Mouse (Mus musculus) limb, embryonic 13.5 days (tissue): ENCODE measurements around the gene Rufy1. TPM values are rescaled to one million over a fixed set of nuclear protein-coding genes. Genes with fewer than 3 reads are reported as not detected.
A peak's percentile ranks its signal among the peaks of the same experiment; 100 is the strongest.

Source experiments
- ATAC-seq: fragments of 200-750 bp; cut with Nextera tagmentation; 2 replicates; pipeline ENCODE4 v1.8.0; 2017; ENCODE audit warnings: low read depth, moderate number of reproducible peaks, moderate TSS enrichment; ENCODE audit not compliant: low FRiP score
- H3K27ac ChIP-seq: fragments of 300-500 bp; sonication (generic); 2 replicates; pipeline ENCODE4 v1.5.1; 2015; ENCODE audit warnings: inconsistent platforms, mild to moderate bottlenecking, moderate library complexity
- H3K27me3 ChIP-seq: fragments of 300-500 bp; sonication (generic); 2 replicates; pipeline ENCODE4 v1.6.1; 2015; ENCODE audit warnings: mild to moderate bottlenecking, inconsistent platforms
- H3K36me3 ChIP-seq: fragments of 300-500 bp; sonication (generic); 2 replicates; pipeline ENCODE4 v1.6.1; 2015; ENCODE audit warnings: inconsistent platforms, mild to moderate bottlenecking, moderate library complexity
- H3K4me1 ChIP-seq: fragments of 300-500 bp; sonication (generic); 2 replicates; pipeline ENCODE4 v1.6.1; 2015; ENCODE audit warnings: inconsistent platforms
- H3K4me2 ChIP-seq: fragments of 300-500 bp; sonication (generic); replicated peaks from 2 replicates; pipeline ENCODE4 v1.6.1; 2015; ENCODE audit warnings: inconsistent platforms, mild to moderate bottlenecking, moderate library complexity
- H3K4me3 ChIP-seq: fragments of 300-500 bp; sonication (generic); 2 replicates; pipeline ENCODE4 v1.5.1; 2015; ENCODE audit warnings: moderate library complexity, mild to moderate bottlenecking, inconsistent platforms
- H3K9ac ChIP-seq: fragments of 300-500 bp; sonication (generic); 2 replicates; pipeline ENCODE4 v1.6.1; 2015; ENCODE audit warnings: mild to moderate bottlenecking, inconsistent platforms
- H3K9me3 ChIP-seq: fragments of 300-500 bp; sonication (generic); 2 replicates; pipeline ENCODE4 v1.6.1; 2016; ENCODE audit warnings: inconsistent platforms
- WGBS: fragments of 180-500 bp; shearing (Covaris S2); methylation state at CpG from one replicate; pipeline ENCODE4 v1.1.7; 2015; 5-methylcytosine and 5-hydroxymethylcytosine counted together
- polyA plus RNA-seq: library from polyadenylated mRNA; unstranded; fragments of >200 nt; fragmentation: Nextera tagmentation; extraction: Ambion mirVana; gene quantifications from 2 replicates; pipeline ENCODE4 v1.2.1, GENCODE M21; 2015

Rufy1 gene
- polyA plus RNA-seq, 1 experiment from 2014 or later = 27.9 TPM

GRCm38 (mm10) chr11:50389616-50390015, 41.3 kb downstream of the Rufy1 start:
- peak; percentile 34; the same call in 1 of the 2 replicates for ATAC-seq
- Histone ChIP-seq H3K36me3 (peaks cover 88% of the 10 kb centered on the region), H3K9me3 (no peaks in the 10 kb centered on the region), H3K27me3 (no peaks in the 10 kb centered on the region), H3K4me3 (no peak overlapping the region), H3K4me1 (no peaks in the 10 kb centered on the region), H3K27ac (no peak overlapping the region), H3K9ac (no peak overlapping the region), H3K4me2 (no peak overlapping the region)
- WGBS = 66% methylated on average over 5 of the region's 5 CpGs

GRCm38 (mm10) chr11:50389011-50389410, 41.9 kb downstream of the Rufy1 start:
- WGBS = 71% methylated on average over 3 of the region's 3 CpGs
- H3K9ac ChIP-seq = no peak overlapping the region
- ATAC-seq = no peak
- H3K4me3 ChIP-seq = no peak overlapping the region
- no peaks in the 10 kb centered on the region for H3K4me1 ChIP-seq
- no peaks in the 10 kb centered on the region for H3K9me3 ChIP-seq
- H3K27ac ChIP-seq = no peak overlapping the region
- H3K4me2 ChIP-seq = no peak overlapping the region
- peaks cover 85% of the 10 kb centered on the region for H3K36me3 ChIP-seq
- no peaks in the 10 kb centered on the region for H3K27me3 ChIP-seq

GRCm38 (mm10) chr11:50388217-50388929, 42.6 kb downstream of the Rufy1 start:
- Histone ChIP-seq H3K27me3 (no peaks in the 10 kb centered on the region), H3K4me2 (no peak overlapping the region), H3K4me3 (no peak overlapping the region), H3K36me3 (peaks cover 82% of the 10 kb centered on the region), H3K9me3 (no peaks in the 10 kb centered on the region), H3K9ac (no peak overlapping the region), H3K27ac (no peak overlapping the region), H3K4me1 (no peaks in the 10 kb centered on the region)
- no peak for ATAC-seq
- 91% methylated on average over 3 of the region's 3 CpGs for WGBS

GRCm38 (mm10) chr11:50387697-50388096, 43.2 kb downstream of the Rufy1 start:
- no peaks in the 10 kb centered on the region for H3K9me3 ChIP-seq
- H3K4me2 ChIP-seq = no peak overlapping the region
- H3K27me3 ChIP-seq = no peaks in the 10 kb centered on the region
- H3K4me1 ChIP-seq = no peaks in the 10 kb centered on the region
- no peak overlapping the region for H3K27ac ChIP-seq
- no peak overlapping the region for H3K9ac ChIP-seq
- H3K4me3 ChIP-seq = no peak overlapping the region
- H3K36me3 ChIP-seq = peaks cover 82% of the 10 kb centered on the region
- no peak for ATAC-seq
- 85% methylated on average over 4 of the region's 4 CpGs for WGBS

- Histone ChIP-seq H3K27ac (no peak overlapping the region; the same call in 1 of the 2 replicates), H3K9ac (no peak overlapping the region), H3K9me3 (no peaks in the 10 kb centered on the region), H3K27me3 (no peaks in the 10 kb centered on the region), H3K36me3 (peaks cover 82% of the 10 kb centered on the region), H3K4me2 (no peak overlapping the region), H3K4me1 (no peaks in the 10 kb centered on the region), H3K4me3 (no peak overlapping the region)
- ATAC-seq = no peak
- WGBS = 81% methylated on average over 3 of the region's 3 CpGs
Measured at GRCm38 (mm10) chr11:50387167-50387679, 43.7 kb downstream of the Rufy1 start.

- Histone ChIP-seq H3K4me3 (peak overlapping the region; percentile 31), H3K36me3 (peaks cover 46% of the 10 kb centered on the region), H3K4me1 (peaks cover 16% of the 10 kb centered on the region), H3K9ac (no peak overlapping the region), H3K27ac (no peak overlapping the region), H3K27me3 (no peaks in the 10 kb centered on the region), H3K4me2 (peak overlapping the region; percentile 61), H3K9me3 (no peaks in the 10 kb centered on the region)
- no peak for ATAC-seq
- WGBS = 39% methylated on average over 4 of the region's 4 CpGs
Measured at GRCm38 (mm10) chr11:50381311-50381710, 49.6 kb downstream of the Rufy1 start.

GRCm38 (mm10) chr11:50379023-50379752, 51.7 kb downstream of the Rufy1 start:
- H3K9me3 ChIP-seq = no peaks in the 10 kb centered on the region
- H3K27me3 ChIP-seq = no peaks in the 10 kb centered on the region
- peak overlapping the region; percentile 99 for H3K9ac ChIP-seq
- H3K4me1 ChIP-seq = peaks cover 20% of the 10 kb centered on the region
- peaks cover 34% of the 10 kb centered on the region for H3K36me3 ChIP-seq
- 63% methylated on average over 12 of the region's 12 CpGs for WGBS
- H3K4me3 ChIP-seq = peak overlapping the region; percentile 96
- no peak overlapping the region for H3K27ac ChIP-seq
- H3K4me2 ChIP-seq = peak overlapping the region; percentile 88
- no peak for ATAC-seq

- peak; percentile 76 for ATAC-seq
- H3K4me3 ChIP-seq = peak overlapping the region; percentile 96
- H3K9me3 ChIP-seq = no peaks in the 10 kb centered on the region
- H3K36me3 ChIP-seq = peaks cover 28% of the 10 kb centered on the region
- under 1% methylated on average over 68 of the region's 71 CpGs for WGBS
- H3K27me3 ChIP-seq = no peaks in the 10 kb centered on the region
- peak overlapping the region; percentile 99 for H3K9ac ChIP-seq
- peak overlapping the region; percentile 88 for H3K4me2 ChIP-seq
- H3K4me1 ChIP-seq = peaks cover 20% of the 10 kb centered on the region
- H3K27ac ChIP-seq = peak overlapping the region; percentile 100
Measured at GRCm38 (mm10) chr11:50377892-50378684, 52.8 kb downstream of the Rufy1 start.

GRCm38 (mm10) chr11:50376911-50377891, 53.7 kb downstream of the Rufy1 start, which contains the start of gene Hnrnph1:
Gene Hnrnph1, plus strand, starts transcription at chr11:50376990.
- H3K27me3 ChIP-seq = no peaks in the 10 kb centered on the region
- H3K27ac ChIP-seq = peak within 1 kb of the TSS; percentile 100
- peaks cover 20% of the 10 kb centered on the region for H3K36me3 ChIP-seq
- H3K4me2 ChIP-seq = peak within 1 kb of the TSS; percentile 88
- H3K4me1 ChIP-seq = peaks cover 20% of the 10 kb centered on the region
- H3K9ac ChIP-seq = peak within 1 kb of the TSS; percentile 99
- under 1% methylated on average over 76 of the region's 76 CpGs for WGBS
- ATAC-seq = peak; percentile 94
- no peaks in the 10 kb centered on the region for H3K9me3 ChIP-seq
- peak within 1 kb of the TSS; percentile 96 for H3K4me3 ChIP-seq

- H3K27ac ChIP-seq = peak overlapping the region; percentile 100
- H3K9me3 ChIP-seq = no peaks in the 10 kb centered on the region
- no peaks in the 10 kb centered on the region for H3K27me3 ChIP-seq
- WGBS = 20% methylated on average over 10 of the region's 10 CpGs
- H3K4me3 ChIP-seq = peak overlapping the region; percentile 96
- ATAC-seq = no peak
- H3K4me2 ChIP-seq = peak overlapping the region; percentile 82
- peaks cover 15% of the 10 kb centered on the region for H3K36me3 ChIP-seq
- peaks cover 21% of the 10 kb centered on the region for H3K4me1 ChIP-seq
- peak overlapping the region; percentile 86 for H3K9ac ChIP-seq
Measured at GRCm38 (mm10) chr11:50376156-50376790, 54.7 kb downstream of the Rufy1 start.
